Mouse (Mus musculus) right cerebral cortex, adult 18-20 months (tissue): Measurements from ENCODE around the gene Ccnl1.
A peak's percentile ranks its signal among the peaks of the same experiment; 100 is the strongest.

ENCODE experiments used
- DNase-seq: peaks from one replicate; pipeline ENCODE4 v3.0.0; 2022; ENCODE audit warnings: mixed read lengths

The Ccnl1 gene

GRCm38 (mm10) chr3:65925058-65925740, 32.9 kb downstream of the Ccnl1 start:
- DNase-seq: no peak

GRCm38 (mm10) chr3:65922420-65922819, 35.6 kb downstream of the Ccnl1 start:
- DNase-seq: peak; percentile 22

GRCm38 (mm10) chr3:65921671-65922070, 36.4 kb downstream of the Ccnl1 start:
- no peak for DNase-seq

GRCm38 (mm10) chr3:65919016-65919415, 39.0 kb downstream of the Ccnl1 start:
- DNase-seq: no peak

DNA sequence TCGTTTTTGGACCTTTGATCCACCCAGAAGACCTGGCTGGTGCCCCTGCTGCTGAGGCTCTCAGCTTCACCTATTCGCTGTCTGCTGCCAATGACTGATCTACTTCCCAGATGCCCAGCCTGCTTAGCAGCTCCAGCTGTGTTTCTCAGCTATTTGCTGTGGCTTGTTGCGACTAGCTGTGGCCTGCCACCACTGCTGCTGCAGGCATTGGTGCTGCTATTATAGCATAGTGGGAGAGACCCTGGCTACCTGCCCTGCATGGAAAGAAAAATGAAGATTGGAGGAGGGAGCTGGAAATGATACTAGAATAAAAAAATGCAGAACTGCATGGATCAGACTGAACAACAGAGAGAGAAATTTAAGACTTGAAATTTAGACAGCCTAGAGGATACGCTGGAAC, 45.1 kb downstream of the Ccnl1 start:
- DNase-seq: no peak

DNA sequence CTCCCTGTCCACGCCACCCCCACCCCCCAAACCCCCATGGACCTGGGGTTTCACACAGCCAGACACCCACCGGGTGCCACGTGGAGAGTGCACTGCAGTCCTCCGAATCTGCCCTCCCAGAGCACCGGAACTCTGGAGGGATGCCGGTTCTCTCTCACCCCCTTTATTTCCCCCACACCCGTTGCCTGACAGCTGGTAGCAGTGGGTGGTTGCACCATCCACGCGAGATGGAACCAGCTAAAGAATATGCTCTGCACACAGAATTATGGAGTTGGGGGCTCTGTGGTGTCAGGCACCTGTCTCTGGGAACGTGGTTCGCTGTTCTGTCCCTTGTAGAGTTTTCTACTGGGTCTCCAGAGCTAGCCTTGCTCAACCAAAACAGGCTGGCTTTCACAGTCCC, 45.8 kb downstream of the Ccnl1 start:
- DNase-seq: peak; percentile 24

GRCm38 (mm10) chr3:65911265-65911664, 46.8 kb downstream of the Ccnl1 start:
- no peak for DNase-seq

- DNase-seq: no peak
Observed at GRCm38 (mm10) chr3:65909454-65909853, 48.6 kb downstream of the Ccnl1 start.

GRCm38 (mm10) chr3:65907536-65907935, 50.5 kb downstream of the Ccnl1 start:
- DNase-seq: no peak

DNA sequence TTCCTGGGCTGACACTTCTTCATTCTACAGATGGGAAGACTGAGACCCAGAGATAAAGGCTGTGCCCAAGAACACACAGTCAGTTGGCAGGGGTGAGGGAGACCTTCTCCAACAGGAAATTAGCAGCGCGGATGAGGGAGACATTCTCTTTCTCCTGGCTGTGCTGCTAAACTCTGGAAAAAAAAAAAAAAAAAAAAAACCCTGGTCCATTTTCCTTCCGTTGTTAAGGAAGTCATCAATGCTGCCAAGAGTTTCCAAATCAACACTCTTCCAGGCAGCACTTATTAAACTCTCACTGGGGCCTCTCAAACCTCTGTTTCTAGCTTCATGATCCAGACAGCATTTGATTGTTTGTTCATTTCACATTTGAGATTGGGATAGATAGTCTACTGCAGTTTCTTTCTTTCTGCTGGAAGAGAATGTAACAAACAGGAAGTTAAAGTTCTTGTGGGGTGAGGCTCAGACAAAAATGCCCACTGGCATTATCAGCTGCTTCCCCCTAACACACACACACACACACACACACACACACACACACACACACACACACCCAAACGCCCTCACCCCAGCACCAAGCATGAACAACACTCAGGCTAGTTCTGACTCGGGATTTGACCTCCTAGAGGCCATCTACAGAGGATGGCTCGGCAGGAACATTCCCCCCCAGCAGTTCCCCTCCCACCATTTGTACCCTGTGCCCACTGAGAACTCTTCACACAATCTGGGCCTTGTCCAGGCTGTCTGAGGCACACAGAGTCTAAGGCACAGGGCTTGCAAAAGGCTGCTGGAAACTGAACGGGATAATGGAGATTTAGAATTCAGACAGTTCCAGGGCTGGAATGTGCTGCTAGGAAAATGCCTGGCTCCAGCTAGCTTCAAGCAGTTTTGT, 52.5 kb downstream of the Ccnl1 start:
- DNase-seq: no peak

DNA sequence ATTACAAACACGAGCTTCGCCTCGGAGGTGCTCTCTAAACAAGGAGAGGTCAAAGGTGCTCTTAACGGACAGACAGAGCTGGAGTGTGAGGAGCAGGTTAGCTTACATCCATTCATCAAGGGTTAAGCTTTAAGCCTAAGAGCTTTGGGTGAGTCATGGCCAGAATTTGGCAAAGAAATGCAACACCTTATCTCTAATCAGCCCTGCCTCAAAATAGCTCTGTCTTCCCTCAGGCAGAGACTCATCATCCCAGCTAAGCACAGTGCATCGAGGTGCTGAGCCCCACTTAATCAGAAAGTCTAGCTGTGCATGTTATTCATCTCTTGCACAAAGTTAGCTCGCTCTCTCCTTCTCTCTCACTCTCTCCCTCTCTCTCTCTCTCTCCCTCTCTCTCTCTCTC, 53.3 kb downstream of the Ccnl1 start:
- DNase-seq: no peak

GRCm38 (mm10) chr3:65904106-65904505, 53.9 kb downstream of the Ccnl1 start:
- DNase-seq: no peak

GRCm38 (mm10) chr3:65898598-65899278, 59.3 kb downstream of the Ccnl1 start:
- no peak for DNase-seq

DNA sequence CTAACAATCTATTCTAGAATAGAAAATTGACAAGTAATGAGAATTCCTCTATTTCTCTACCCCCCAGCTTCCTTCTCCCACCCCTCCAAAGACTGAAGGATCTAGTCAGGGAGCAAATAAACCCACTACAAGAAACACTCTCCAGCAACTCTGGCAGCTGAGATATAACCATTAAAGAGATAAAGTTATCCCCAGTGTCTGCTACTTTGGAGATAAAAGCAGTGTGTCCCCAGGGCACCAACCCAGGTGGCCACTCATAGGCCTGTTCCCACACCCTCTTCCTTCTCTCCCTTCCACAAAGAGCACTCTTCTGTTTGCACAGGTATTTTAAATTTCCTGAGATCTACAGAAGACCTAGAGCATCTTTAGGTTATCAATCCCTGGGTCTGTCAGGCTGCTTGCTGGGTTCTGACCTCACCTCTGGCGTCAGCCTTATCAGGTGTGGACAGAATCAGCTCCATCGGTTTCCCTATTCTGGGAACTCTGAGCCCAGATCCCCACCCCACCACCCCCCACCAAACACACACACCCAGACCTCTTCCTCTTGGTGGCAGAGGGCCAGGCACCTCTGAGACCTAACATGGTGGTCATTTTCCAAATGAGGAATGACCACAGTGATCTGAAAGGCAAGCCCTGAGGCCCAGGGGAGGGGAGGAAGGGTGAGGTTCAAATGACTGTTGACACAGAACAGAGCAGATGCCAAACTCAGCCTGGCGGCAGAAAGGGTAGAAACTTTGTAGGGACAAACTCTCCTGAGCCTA, 60.6 kb downstream of the Ccnl1 start:
- no peak for DNase-seq
